Mouse (Mus musculus): ENCODE measurements around the gene Clstn2. TPM values are rescaled to one million over a fixed set of nuclear protein-coding genes. Genes with fewer than 3 reads are reported as not detected.

The Clstn2 gene
- polyA plus RNA-seq, 1 experiment = not detected

- Histone ChIP-seq H3K4me3 (ENCODE audit: insufficient read depth, low read depth, low read length) (no peak overlapping the region), H3K4me1 (ENCODE audit: control insufficient read depth, insufficient read depth, low read length) (no peaks in the 10 kb centered on the region; the same call in 1 of the 2 replicates), H3K27ac (ENCODE audit: insufficient read depth, low read depth, low read length) (no peak overlapping the region)
- no peak for TF ChIP-seq CTCF (IDR thresholded peaks at IDR 0.05; ENCODE audit: insufficient read depth, low read depth, low read length)
- no peak for TF ChIP-seq POLR2A (IDR thresholded peaks at IDR 0.05; ENCODE audit: insufficient read depth, low read depth, low read length)
- WGBS = 84% methylated on average over 4 of the region's 4 CpGs
These were observed 215.9 kb downstream of the Clstn2 start for GRCm38 (mm10) chr9:97817116-97817515.

GRCm38 (mm10) chr9:97816143-97816805 is 216.7 kb downstream of the Clstn2 start:
- Histone ChIP-seq H3K4me1 (ENCODE audit: control insufficient read depth, insufficient read depth, low read length) (no peaks in the 10 kb centered on the region; the same call in 1 of the 2 replicates), H3K27ac (ENCODE audit: insufficient read depth, low read depth, low read length) (no peak overlapping the region), H3K4me3 (ENCODE audit: insufficient read depth, low read depth, low read length) (no peak overlapping the region)
- 77% methylated on average over 3 of the region's 3 CpGs for WGBS
- TF ChIP-seq CTCF (IDR thresholded peaks at IDR 0.05; ENCODE audit: insufficient read depth, low read depth, low read length) = no peak
- no peak for TF ChIP-seq POLR2A (IDR thresholded peaks at IDR 0.05; ENCODE audit: insufficient read depth, low read depth, low read length)

DNA sequence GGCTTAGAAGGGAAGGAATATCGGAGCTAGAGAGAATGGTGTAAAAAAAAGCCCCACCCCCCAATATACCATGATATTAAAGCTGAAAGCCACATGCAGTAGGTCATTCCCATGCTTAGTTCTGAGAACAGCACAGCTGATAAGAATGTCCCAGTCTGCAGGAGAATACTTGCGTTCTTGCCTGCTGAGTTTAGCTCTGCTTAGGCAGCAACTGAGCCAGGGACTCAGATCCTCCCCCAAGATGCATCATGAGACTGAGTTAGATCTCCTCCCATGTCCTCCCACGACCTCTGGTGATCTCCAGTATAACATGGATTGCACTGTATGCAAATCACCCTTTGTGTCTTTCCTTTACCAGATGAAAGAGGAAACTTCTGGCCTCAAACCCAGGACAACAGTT is 219.8 kb downstream of the Clstn2 start:
- 23% methylated on average over 3 of the region's 3 CpGs for WGBS
- Histone ChIP-seq H3K27ac (ENCODE audit: insufficient read depth, low read depth, low read length) (0 out of 2 replicates have a peak overlapping the region, but pooled peaks have one; percentile 15), H3K4me3 (ENCODE audit: insufficient read depth, low read depth, low read length) (no peak overlapping the region), H3K4me1 (ENCODE audit: control insufficient read depth, insufficient read depth, low read length) (no peaks in the 10 kb centered on the region; the same call in 1 of the 2 replicates)
- TF ChIP-seq POLR2A (IDR thresholded peaks at IDR 0.05; ENCODE audit: insufficient read depth, low read depth, low read length) (no peak), CTCF (IDR thresholded peaks at IDR 0.05; ENCODE audit: insufficient read depth, low read depth, low read length) (no peak)

DNA sequence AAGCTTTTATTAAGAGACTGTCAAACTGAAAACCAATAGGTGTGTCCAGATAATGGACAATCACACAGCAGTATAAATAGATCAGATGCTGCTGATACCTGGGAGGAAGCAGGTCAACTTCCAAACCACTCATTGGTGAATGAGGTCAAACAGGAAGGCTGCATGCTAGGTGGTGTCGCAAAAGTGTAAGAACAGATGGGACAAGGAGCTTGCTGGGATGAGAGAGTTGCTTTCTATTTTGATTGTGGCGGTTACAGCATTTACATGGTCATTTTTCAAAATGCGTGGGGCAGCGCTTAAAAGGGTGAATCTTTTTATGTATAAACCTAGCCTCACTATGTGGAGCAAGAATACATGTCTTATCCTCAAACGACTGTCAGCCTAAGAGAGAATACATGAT is 225.9 kb downstream of the Clstn2 start:
- Histone ChIP-seq H3K27ac (ENCODE audit: insufficient read depth, low read depth, low read length) (no peak overlapping the region), H3K4me1 (ENCODE audit: control insufficient read depth, insufficient read depth, low read length) (no peaks in the 10 kb centered on the region), H3K4me3 (ENCODE audit: insufficient read depth, low read depth, low read length) (no peak overlapping the region)
- 89% methylated on average over 5 of the region's 5 CpGs for WGBS
- TF ChIP-seq POLR2A (IDR thresholded peaks at IDR 0.05; ENCODE audit: insufficient read depth, low read depth, low read length) (no peak), CTCF (IDR thresholded peaks at IDR 0.05; ENCODE audit: insufficient read depth, low read depth, low read length) (no peak)

DNA sequence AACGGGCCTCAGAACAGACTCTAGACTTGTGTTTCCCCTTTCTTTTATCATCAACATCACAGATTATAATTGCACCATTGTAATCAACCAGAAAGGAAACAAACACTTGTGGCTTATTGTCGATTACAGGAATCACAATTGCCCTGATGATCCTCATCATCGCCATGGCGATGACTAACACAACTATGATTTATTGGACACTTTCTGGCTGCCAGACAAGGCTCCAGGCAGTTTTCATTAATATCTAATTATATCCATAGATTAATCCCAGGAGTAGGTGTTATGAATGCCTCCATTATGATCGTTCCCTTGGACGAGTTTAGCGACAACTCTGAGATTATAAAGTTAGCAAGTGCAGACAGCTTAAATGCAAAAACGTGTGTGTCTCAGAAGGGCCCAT is 239.3 kb downstream of the Clstn2 start:
- WGBS = 62% methylated on average over 8 of the region's 8 CpGs
- TF ChIP-seq CTCF (IDR thresholded peaks at IDR 0.05; ENCODE audit: insufficient read depth, low read depth, low read length) (no peak), POLR2A (IDR thresholded peaks at IDR 0.05; ENCODE audit: insufficient read depth, low read depth, low read length) (no peak)
- H3K4me3 ChIP-seq (ENCODE audit: insufficient read depth, low read depth, low read length) = no peak overlapping the region
- H3K27ac ChIP-seq (ENCODE audit: insufficient read depth, low read depth, low read length) = no peak overlapping the region
- no peaks in the 10 kb centered on the region for H3K4me1 ChIP-seq (ENCODE audit: control insufficient read depth, insufficient read depth, low read length)

DNA sequence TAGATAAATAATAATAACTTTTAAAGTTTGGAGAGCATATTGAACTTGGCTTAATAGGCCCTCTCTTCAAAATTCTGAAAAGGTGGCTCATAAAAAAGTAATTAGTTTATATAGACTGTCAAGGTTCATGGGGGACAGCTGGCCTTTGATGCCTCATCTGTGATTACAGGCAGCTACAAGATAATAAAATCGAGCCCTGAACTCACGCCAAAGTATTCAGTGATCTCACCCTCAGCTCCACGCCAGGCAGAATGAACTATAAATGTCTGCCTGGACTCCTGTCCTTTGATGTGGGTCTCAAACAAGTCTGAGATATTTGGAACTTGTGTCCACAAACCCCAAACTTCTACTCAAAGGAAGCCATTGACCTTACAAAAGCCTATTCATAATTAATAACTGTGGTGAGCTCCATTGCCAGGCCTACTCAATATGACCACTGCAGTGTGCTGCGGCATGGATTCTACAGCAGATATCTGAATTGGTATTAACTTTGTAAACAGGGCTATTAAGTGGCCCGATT is 244.8 kb downstream of the Clstn2 start:
- no peaks in the 10 kb centered on the region for H3K4me1 ChIP-seq (ENCODE audit: control insufficient read depth, insufficient read depth, low read length)
- WGBS = 81% methylated on average over 5 of the region's 5 CpGs
- H3K27ac ChIP-seq (ENCODE audit: insufficient read depth, low read depth, low read length) = no peak overlapping the region
- TF ChIP-seq CTCF (IDR thresholded peaks at IDR 0.05; ENCODE audit: insufficient read depth, low read depth, low read length) (no peak), POLR2A (IDR thresholded peaks at IDR 0.05; ENCODE audit: insufficient read depth, low read depth, low read length) (no peak)
- no peak overlapping the region for H3K4me3 ChIP-seq (ENCODE audit: insufficient read depth, low read depth, low read length)

GRCm38 (mm10) chr9:97780032-97780616 is 252.9 kb downstream of the Clstn2 start:
- WGBS = 78% methylated on average over 5 of the region's 5 CpGs

GRCm38 (mm10) chr9:97775770-97776169 is 257.2 kb downstream of the Clstn2 start:
- H3K4me1 ChIP-seq (ENCODE audit: control insufficient read depth, insufficient read depth, low read length) = peaks cover 3% of the 10 kb centered on the region
- 69% methylated on average over 1 of the region's 1 CpGs for WGBS
- no peak for TF ChIP-seq POLR2A (IDR thresholded peaks at IDR 0.05; ENCODE audit: insufficient read depth, low read depth, low read length)
- no peak for TF ChIP-seq CTCF (IDR thresholded peaks at IDR 0.05; ENCODE audit: insufficient read depth, low read depth, low read length)
- H3K27ac ChIP-seq (ENCODE audit: insufficient read depth, low read depth, low read length) = no peak overlapping the region
- no peak overlapping the region for H3K4me3 ChIP-seq (ENCODE audit: insufficient read depth, low read depth, low read length)

More at GRCm38 (mm10) chr9:97780032-97780616, 252.9 kb downstream of the Clstn2 start:
- H3K4me1 ChIP-seq (ENCODE audit: control insufficient read depth, insufficient read depth, low read length) = no peaks in the 10 kb centered on the region
- no peak for TF ChIP-seq POLR2A (IDR thresholded peaks at IDR 0.05; ENCODE audit: insufficient read depth, low read depth, low read length)
- H3K4me3 ChIP-seq (ENCODE audit: insufficient read depth, low read depth, low read length) = no peak overlapping the region
- H3K27ac ChIP-seq (ENCODE audit: insufficient read depth, low read depth, low read length) = no peak overlapping the region

DNA sequence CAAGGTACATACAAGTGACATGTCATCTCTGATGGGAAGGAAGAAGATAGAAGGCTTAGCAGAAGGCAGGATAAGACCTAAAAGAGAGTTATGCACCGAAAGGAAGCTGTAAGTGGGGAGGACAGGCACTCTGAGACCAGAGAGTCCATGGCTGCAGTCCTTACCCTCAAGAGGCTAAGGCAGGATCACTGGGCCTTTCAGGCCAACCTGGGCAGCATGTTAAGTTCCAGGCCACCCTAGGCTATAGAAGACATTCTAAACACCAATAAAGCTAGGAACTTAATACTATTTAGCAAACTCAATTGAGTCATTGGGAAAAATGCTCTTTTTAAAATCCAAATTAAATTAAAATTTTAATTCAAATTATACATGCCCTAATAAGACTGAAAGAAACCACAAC is 258.0 kb downstream of the Clstn2 start:
- WGBS = 89% methylated on average over 1 of the region's 1 CpGs
- Histone ChIP-seq H3K4me3 (ENCODE audit: insufficient read depth, low read depth, low read length) (no peak overlapping the region), H3K27ac (ENCODE audit: insufficient read depth, low read depth, low read length) (no peak overlapping the region), H3K4me1 (ENCODE audit: control insufficient read depth, insufficient read depth, low read length) (peaks cover 4% of the 10 kb centered on the region)
- TF ChIP-seq CTCF (IDR thresholded peaks at IDR 0.05; ENCODE audit: insufficient read depth, low read depth, low read length) (no peak), POLR2A (IDR thresholded peaks at IDR 0.05; ENCODE audit: insufficient read depth, low read depth, low read length) (no peak)

Measured in olfactory bulb, adult 2 months (tissue).